Mouse (Mus musculus) embryonic facial prominence, embryonic 12.5 days (tissue): ENCODE results near the gene Stx17. TPM values are rescaled to one million over a fixed set of nuclear protein-coding genes. Genes with fewer than 3 reads are reported as not detected.

Experiments
- ATAC-seq: fragments of 200-750 bp; cut with Nextera tagmentation; 2 replicates; pipeline ENCODE4 v1.8.0; 2017; ENCODE audit not compliant: insufficient number of reproducible peaks, insufficient read depth, low FRiP score, low TSS enrichment
- H3K27ac ChIP-seq: fragments of 300-500 bp; sonication (generic); 2 replicates; pipeline ENCODE4 v1.5.1; 2016; ENCODE audit warnings: mild to moderate bottlenecking
- H3K27me3 ChIP-seq: fragments of 300-500 bp; sonication (generic); 2 replicates; pipeline ENCODE4 v1.6.1; 2016; ENCODE audit warnings: mild to moderate bottlenecking, moderate library complexity
- H3K36me3 ChIP-seq: fragments of 300-500 bp; sonication (generic); 2 replicates; pipeline ENCODE4 v1.6.1; 2016; ENCODE audit warnings: mild to moderate bottlenecking
- H3K4me1 ChIP-seq: fragments of 300-500 bp; sonication (generic); 2 replicates; pipeline ENCODE4 v1.6.1; 2016
- H3K4me2 ChIP-seq: fragments of 300-500 bp; sonication (generic); replicated peaks from 2 replicates; pipeline ENCODE4 v1.6.1; 2016; ENCODE audit warnings: mild to moderate bottlenecking, moderate library complexity
- H3K4me3 ChIP-seq: fragments of 300-500 bp; sonication (generic); 2 replicates; pipeline ENCODE4 v1.5.1; 2016; ENCODE audit warnings: mild to moderate bottlenecking
- H3K9ac ChIP-seq: fragments of 300-500 bp; sonication (generic); 2 replicates; pipeline ENCODE4 v1.6.1; 2016; ENCODE audit warnings: mild to moderate bottlenecking, moderate library complexity
- H3K9me3 ChIP-seq: fragments of 300-500 bp; sonication (generic); 2 replicates; pipeline ENCODE4 v1.6.1; 2016; ENCODE audit warnings: mild to moderate bottlenecking, moderate library complexity
- WGBS: fragments of 180-500 bp; shearing (Covaris S2); methylation state at CpG from one replicate; pipeline ENCODE4 v1.1.7; 2016; 5-methylcytosine and 5-hydroxymethylcytosine counted together
- polyA plus RNA-seq: library from polyadenylated mRNA; unstranded; fragments of >200 nt; fragmentation: Nextera tagmentation; extraction: Ambion mirVana; gene quantifications from 2 replicates; pipeline ENCODE4 v1.2.1, GENCODE M21; 2016

Gene Stx17
- 37.9 and 40.6 TPM in 2 replicates for polyA plus RNA-seq

- Histone ChIP-seq H3K27ac (0 out of 2 replicates have a peak within 1 kb of the TSS, but pooled peaks have one; percentile 48), H3K4me3 (peak within 1 kb of the TSS; percentile 67), H3K9me3 (no peaks in the 10 kb centered on the region), H3K36me3 (no peaks in the 10 kb centered on the region), H3K27me3 (no peaks in the 10 kb centered on the region), H3K4me2 (peak within 1 kb of the TSS; percentile 67), H3K4me1 (no peaks in the 10 kb centered on the region), H3K9ac (peak within 1 kb of the TSS; percentile 88)
- 1% methylated on average over 58 of the region's 58 CpGs for WGBS
- ATAC-seq: peak; percentile 97
These were observed at the start of gene Stx17 for GRCm38 (mm10) chr4:48124773-48125469. Gene Stx17, plus strand, starts transcription at chr4:48124915.

GRCm38 (mm10) chr4:48076693-48077471 is 47.8 kb upstream of the Stx17 start:
- Histone ChIP-seq H3K9ac (no peak overlapping the region), H3K27me3 (no peaks in the 10 kb centered on the region), H3K9me3 (no peaks in the 10 kb centered on the region), H3K4me3 (no peak overlapping the region), H3K4me2 (no peak overlapping the region), H3K27ac (no peak overlapping the region), H3K4me1 (peaks cover 11% of the 10 kb centered on the region; the same call in 1 of the 2 replicates), H3K36me3 (no peaks in the 10 kb centered on the region)
- 79% methylated on average over 13 of the region's 13 CpGs for WGBS
- no peak for ATAC-seq

- Histone ChIP-seq H3K27me3 (no peaks in the 10 kb centered on the region), H3K9me3 (no peaks in the 10 kb centered on the region), H3K4me2 (no peak overlapping the region), H3K9ac (no peak overlapping the region), H3K4me3 (no peak overlapping the region), H3K36me3 (no peaks in the 10 kb centered on the region), H3K27ac (no peak overlapping the region), H3K4me1 (peaks cover 11% of the 10 kb centered on the region; the same call in 1 of the 2 replicates)
- ATAC-seq: no peak; the same call in 1 of the 2 replicates
- WGBS: 4% methylated on average over 4 of the region's 4 CpGs
These were observed 46.5 kb upstream of the Stx17 start for GRCm38 (mm10) chr4:48078213-48078612.

GRCm38 (mm10) chr4:48079285-48080039 is 45.3 kb upstream of the Stx17 start:
- Histone ChIP-seq H3K9ac (no peak overlapping the region), H3K27me3 (no peaks in the 10 kb centered on the region), H3K4me1 (peaks cover 11% of the 10 kb centered on the region; the same call in 1 of the 2 replicates), H3K4me2 (no peak overlapping the region), H3K27ac (no peak overlapping the region; the same call in 1 of the 2 replicates), H3K4me3 (no peak overlapping the region), H3K36me3 (no peaks in the 10 kb centered on the region), H3K9me3 (no peaks in the 10 kb centered on the region)
- WGBS: 60% methylated on average over 8 of the region's 8 CpGs
- ATAC-seq: no peak

GRCm38 (mm10) chr4:48083452-48083851 is 41.3 kb upstream of the Stx17 start:
- Histone ChIP-seq H3K27ac (no peak overlapping the region), H3K9me3 (no peaks in the 10 kb centered on the region), H3K36me3 (no peaks in the 10 kb centered on the region), H3K4me2 (no peak overlapping the region), H3K27me3 (no peaks in the 10 kb centered on the region), H3K4me3 (no peak overlapping the region), H3K4me1 (peaks cover 2% of the 10 kb centered on the region; the same call in 1 of the 2 replicates), H3K9ac (no peak overlapping the region)
- whole genome bisulfite sequencing: 86% methylated on average over 4 of the region's 4 CpGs
- no peak for ATAC-seq

- WGBS: 71% methylated on average over 6 of the region's 6 CpGs
- no peak for ATAC-seq
These were observed 38.1 kb upstream of the Stx17 start for GRCm38 (mm10) chr4:48086609-48087008.

GRCm38 (mm10) chr4:48087497-48087896 is 37.2 kb upstream of the Stx17 start:
- Histone ChIP-seq H3K36me3 (no peaks in the 10 kb centered on the region), H3K4me1 (no peaks in the 10 kb centered on the region), H3K4me2 (no peak overlapping the region), H3K9me3 (no peaks in the 10 kb centered on the region), H3K27ac (no peak overlapping the region), H3K9ac (no peak overlapping the region), H3K27me3 (no peaks in the 10 kb centered on the region), H3K4me3 (no peak overlapping the region)
- WGBS: 86% methylated on average over 6 of the region's 6 CpGs
- no peak for ATAC-seq

More at GRCm38 (mm10) chr4:48086609-48087008, 38.1 kb upstream of the Stx17 start:
- Histone ChIP-seq H3K36me3 (no peaks in the 10 kb centered on the region), H3K9me3 (no peaks in the 10 kb centered on the region), H3K4me3 (no peak overlapping the region), H3K27me3 (no peaks in the 10 kb centered on the region), H3K9ac (no peak overlapping the region), H3K4me2 (no peak overlapping the region), H3K27ac (no peak overlapping the region), H3K4me1 (no peaks in the 10 kb centered on the region)

- no peak overlapping the region for H3K9ac ChIP-seq
- no peaks in the 10 kb centered on the region for H3K36me3 ChIP-seq
- no peak for ATAC-seq
- H3K4me1 ChIP-seq: no peaks in the 10 kb centered on the region
- WGBS: 77% methylated on average over 3 of the region's 3 CpGs
- no peak overlapping the region for H3K4me3 ChIP-seq
- no peak overlapping the region for H3K27ac ChIP-seq
- no peaks in the 10 kb centered on the region for H3K9me3 ChIP-seq
- H3K4me2 ChIP-seq: no peak overlapping the region
- H3K27me3 ChIP-seq: no peaks in the 10 kb centered on the region
These were observed 31.5 kb upstream of the Stx17 start for GRCm38 (mm10) chr4:48093221-48093620.

- 76% methylated on average over 8 of the region's 8 CpGs for WGBS
These were observed 24.5 kb upstream of the Stx17 start for GRCm38 (mm10) chr4:48100217-48100616.

GRCm38 (mm10) chr4:48101981-48102380 is 22.7 kb upstream of the Stx17 start:
- Histone ChIP-seq H3K9ac (no peak overlapping the region), H3K9me3 (no peaks in the 10 kb centered on the region), H3K4me3 (no peak overlapping the region), H3K27me3 (no peaks in the 10 kb centered on the region), H3K36me3 (no peaks in the 10 kb centered on the region), H3K4me1 (no peaks in the 10 kb centered on the region), H3K27ac (no peak overlapping the region), H3K4me2 (no peak overlapping the region)
- 76% methylated on average over 2 of the region's 2 CpGs for WGBS
- ATAC-seq: no peak

More at GRCm38 (mm10) chr4:48100217-48100616, 24.5 kb upstream of the Stx17 start:
- Histone ChIP-seq H3K4me2 (no peak overlapping the region), H3K9ac (no peak overlapping the region), H3K4me3 (no peak overlapping the region), H3K27me3 (no peaks in the 10 kb centered on the region), H3K36me3 (no peaks in the 10 kb centered on the region), H3K9me3 (no peaks in the 10 kb centered on the region), H3K4me1 (no peaks in the 10 kb centered on the region), H3K27ac (no peak overlapping the region)
- no peak for ATAC-seq

GRCm38 (mm10) chr4:48105387-48105786 is 19.3 kb upstream of the Stx17 start:
- no peak for ATAC-seq
- Histone ChIP-seq H3K4me3 (no peak overlapping the region), H3K9ac (no peak overlapping the region), H3K27me3 (no peaks in the 10 kb centered on the region), H3K9me3 (no peaks in the 10 kb centered on the region), H3K4me2 (no peak overlapping the region), H3K4me1 (no peaks in the 10 kb centered on the region), H3K27ac (no peak overlapping the region), H3K36me3 (no peaks in the 10 kb centered on the region)
- WGBS: 28% methylated on average over 5 of the region's 5 CpGs
